Mouse (Mus musculus) layer of hippocampus, adult 2 months (tissue): ENCODE data around the gene Gpsm2. TPM values are rescaled to one million over a fixed set of nuclear protein-coding genes. Genes with fewer than 3 reads are reported as not detected.

ENCODE experiments used
- DNase-seq, 2 experiments: peaks; one replicate each; pipeline ENCODE4 v3.0.0; 2022; ENCODE audit warnings: low spot score in 2 of 2
- H3K27ac ChIP-seq: fragments of 200-600 bp; 2 replicates; pipeline ENCODE4 v1.8.1; 2022
- H3K4me3 ChIP-seq: fragments of 200-600 bp; 2 replicates; pipeline ENCODE4 v1.8.1; 2022; ENCODE audit warnings: mild to moderate bottlenecking
- CTCF ChIP-seq: fragments of 200-600 bp; conservative IDR thresholded peaks from 2 replicates; pipeline ENCODE4 v1.8.1; 2022; ENCODE audit warnings: antibody characterized with exemption, mild to moderate bottlenecking, moderate library complexity
- total RNA-seq, 2 experiments: library from RNA; stranded (reverse); gene quantifications; 2 replicates each; pipeline ENCODE4 v1.2.3; 2021

The Gpsm2 gene
- total RNA-seq, 2 experiments from 2014 or later = 13.3 to 14.1 TPM

GRCm38 (mm10) chr3:108755542-108755941 is 33.4 kb upstream of the Gpsm2 start:
- Histone ChIP-seq H3K4me3 (no peak overlapping the region), H3K27ac (no peak overlapping the region)
- no peak for DNase-seq
- no peak for TF ChIP-seq CTCF

GRCm38 (mm10) chr3:108754541-108754940 is 32.4 kb upstream of the Gpsm2 start:
- DNase-seq = no peak
- H3K27ac ChIP-seq = no peak overlapping the region
- TF ChIP-seq CTCF = no peak

GRCm38 (mm10) chr3:108751691-108752090 is 29.6 kb upstream of the Gpsm2 start:
- DNase-seq = no peak

More at GRCm38 (mm10) chr3:108754541-108754940, 32.4 kb upstream of the Gpsm2 start:
- no peak overlapping the region for H3K4me3 ChIP-seq

GRCm38 (mm10) chr3:108751061-108751460 is 29.0 kb upstream of the Gpsm2 start:
- no peak for TF ChIP-seq CTCF
- no peak for DNase-seq
- H3K4me3 ChIP-seq = no peak overlapping the region
- no peak overlapping the region for H3K27ac ChIP-seq

More at GRCm38 (mm10) chr3:108751691-108752090, 29.6 kb upstream of the Gpsm2 start:
- no peak overlapping the region for H3K4me3 ChIP-seq
- H3K27ac ChIP-seq = no peak overlapping the region
- no peak for TF ChIP-seq CTCF

- DNase-seq = no peak
- Histone ChIP-seq H3K4me3 (no peak overlapping the region), H3K27ac (no peak overlapping the region)
- TF ChIP-seq CTCF = no peak
Measured at GRCm38 (mm10) chr3:108744060-108744459, 22.0 kb upstream of the Gpsm2 start.

- no peak for DNase-seq
- Histone ChIP-seq H3K27ac (peak within 1 kb of the TSS; percentile 32; the same call in 1 of the 2 replicates), H3K4me3 (no peak within 1 kb of the TSS)
- no peak for TF ChIP-seq CTCF
Measured at GRCm38 (mm10) chr3:108739045-108739708, 17.1 kb upstream of the Gpsm2 start, which contains the start of gene Aknad1. Aknad1 (plus strand) TSS chr3:108739658.

GRCm38 (mm10) chr3:108737761-108738160 is 15.7 kb upstream of the Gpsm2 start:
- DNase-seq = no peak
- H3K4me3 ChIP-seq = no peak overlapping the region
- no peak overlapping the region for H3K27ac ChIP-seq
- no peak for TF ChIP-seq CTCF

- no peak for TF ChIP-seq CTCF
- DNase-seq = no peak
- H3K4me3 ChIP-seq = no peak overlapping the region
- H3K27ac ChIP-seq = no peak overlapping the region
Measured at GRCm38 (mm10) chr3:108730316-108730715, 8.2 kb upstream of the Gpsm2 start.

- no peak overlapping the region for H3K27ac ChIP-seq
- H3K4me3 ChIP-seq = no peak overlapping the region
- no peak for DNase-seq
- TF ChIP-seq CTCF = no peak
Measured at GRCm38 (mm10) chr3:108727776-108728175, 5.7 kb upstream of the Gpsm2 start.

GRCm38 (mm10) chr3:108727344-108727743 is 5.2 kb upstream of the Gpsm2 start:
- DNase-seq = no peak
- no peak for TF ChIP-seq CTCF
- H3K4me3 ChIP-seq = no peak overlapping the region

GRCm38 (mm10) chr3:108726413-108726812 is 4.3 kb upstream of the Gpsm2 start:
- TF ChIP-seq CTCF = no peak
- no peak overlapping the region for H3K4me3 ChIP-seq
- H3K27ac ChIP-seq = no peak overlapping the region
- DNase-seq = no peak

More at GRCm38 (mm10) chr3:108727344-108727743, 5.2 kb upstream of the Gpsm2 start:
- no peak overlapping the region for H3K27ac ChIP-seq

GRCm38 (mm10) chr3:108721076-108721991 is 775 bp downstream of the Gpsm2 start:
- DNase-seq = peak; percentile 26 to 45
- peak overlapping the region; percentile 83 for H3K27ac ChIP-seq
- H3K4me3 ChIP-seq = peak overlapping the region; percentile 86
- peak; percentile 57 for TF ChIP-seq CTCF

- H3K4me3 ChIP-seq = no peak overlapping the region
- no peak for TF ChIP-seq CTCF
- H3K27ac ChIP-seq = no peak overlapping the region
- no peak for DNase-seq
Measured at GRCm38 (mm10) chr3:108719761-108720160, 2.3 kb downstream of the Gpsm2 start.
